Mouse (Mus musculus) forebrain, embryonic 13.5 days (tissue): ENCODE measurements around the gene Hist2h2ab. TPM values are rescaled to one million over a fixed set of nuclear protein-coding genes. Genes with fewer than 3 reads are reported as not detected.

ENCODE experiments used
- ATAC-seq: fragments of 200-750 bp; cut with Nextera tagmentation; 2 replicates; pipeline ENCODE4 v1.8.0; 2017
- H3K27ac ChIP-seq: fragments of 300-500 bp; sonication (generic); 2 replicates; pipeline ENCODE4 v1.5.1; 2015; ENCODE audit warnings: inconsistent platforms, mild to moderate bottlenecking, moderate library complexity
- H3K27me3 ChIP-seq: fragments of 300-500 bp; sonication (generic); 2 replicates; pipeline ENCODE4 v1.6.1; 2015; ENCODE audit warnings: mild to moderate bottlenecking, inconsistent platforms
- H3K36me3 ChIP-seq: fragments of 300-500 bp; sonication (generic); 2 replicates; pipeline ENCODE4 v1.6.1; 2015; ENCODE audit warnings: mild to moderate bottlenecking, inconsistent platforms; ENCODE audit not compliant: poor library complexity, severe bottlenecking
- H3K4me1 ChIP-seq: fragments of 300-500 bp; sonication (generic); 2 replicates; pipeline ENCODE4 v1.6.1; 2015; ENCODE audit warnings: inconsistent platforms
- H3K4me2 ChIP-seq: fragments of 300-500 bp; sonication (generic); 2 replicates; pipeline ENCODE4 v1.6.1; 2015; ENCODE audit warnings: inconsistent platforms, mild to moderate bottlenecking, moderate library complexity
- H3K4me3 ChIP-seq: fragments of 300-500 bp; sonication (generic); 2 replicates; pipeline ENCODE4 v1.5.1; 2015; ENCODE audit warnings: mild to moderate bottlenecking, inconsistent platforms
- H3K9ac ChIP-seq: fragments of 300-500 bp; sonication (generic); 2 replicates; pipeline ENCODE4 v1.6.1; 2015; ENCODE audit warnings: mild to moderate bottlenecking, inconsistent platforms
- H3K9me3 ChIP-seq: fragments of 300-500 bp; sonication (generic); replicated peaks from 2 replicates; pipeline ENCODE4 v1.6.1; 2016; ENCODE audit warnings: inconsistent platforms
- WGBS: fragments of 180-500 bp; shearing (Covaris S2); methylation state at CpG from one replicate; pipeline ENCODE4 v1.1.7; 2015; 5-methylcytosine and 5-hydroxymethylcytosine counted together
- polyA plus RNA-seq: library from polyadenylated mRNA; unstranded; fragments of >200 nt; fragmentation: Nextera tagmentation; extraction: Ambion mirVana; gene quantifications from 2 replicates; pipeline ENCODE4 v1.2.1, GENCODE M21; 2015

Gene Hist2h2ab
- polyA plus RNA-seq, 1 experiment from 2014 or later = 2.2 TPM

GRCm38 (mm10) chr3:96255926-96256593 is 36.4 kb downstream of the Hist2h2ab start:
- Histone ChIP-seq H3K9ac (no peak overlapping the region), H3K4me3 (no peak overlapping the region), H3K4me2 (no peak overlapping the region), H3K36me3 (no peaks in the 10 kb centered on the region), H3K27ac (no peak overlapping the region), H3K27me3 (no peaks in the 10 kb centered on the region), H3K9me3 (no peaks in the 10 kb centered on the region), H3K4me1 (no peaks in the 10 kb centered on the region)
- no peak for ATAC-seq
- WGBS = 86% methylated on average over 5 of the region's 5 CpGs

- no peak overlapping the region for H3K4me2 ChIP-seq
- H3K9me3 ChIP-seq = no peaks in the 10 kb centered on the region
- H3K27ac ChIP-seq = no peak overlapping the region
- H3K9ac ChIP-seq = no peak overlapping the region
- H3K4me1 ChIP-seq = peaks cover 6% of the 10 kb centered on the region
- no peaks in the 10 kb centered on the region for H3K36me3 ChIP-seq
- WGBS = 84% methylated on average over 3 of the region's 3 CpGs
- H3K27me3 ChIP-seq = no peaks in the 10 kb centered on the region
- H3K4me3 ChIP-seq = no peak overlapping the region
- ATAC-seq = no peak
Observed at GRCm38 (mm10) chr3:96257190-96257589, 37.5 kb downstream of the Hist2h2ab start.

GRCm38 (mm10) chr3:96260220-96260619 is 40.6 kb downstream of the Hist2h2ab start:
- Histone ChIP-seq H3K9ac (no peak overlapping the region), H3K9me3 (no peaks in the 10 kb centered on the region), H3K4me3 (no peak overlapping the region), H3K27ac (no peak overlapping the region), H3K4me1 (peaks cover 26% of the 10 kb centered on the region), H3K36me3 (no peaks in the 10 kb centered on the region), H3K4me2 (no peak overlapping the region), H3K27me3 (no peaks in the 10 kb centered on the region)
- no peak for ATAC-seq
- 93% methylated on average over 5 of the region's 5 CpGs for WGBS

GRCm38 (mm10) chr3:96261623-96262022 is 42.0 kb downstream of the Hist2h2ab start:
- whole genome bisulfite sequencing = 62% methylated on average over 3 of the region's 3 CpGs
- Histone ChIP-seq H3K27ac (peak overlapping the region; percentile 98), H3K4me1 (peaks cover 26% of the 10 kb centered on the region), H3K9ac (peak overlapping the region; percentile 86), H3K4me3 (peak overlapping the region; percentile 59), H3K27me3 (no peaks in the 10 kb centered on the region), H3K4me2 (peak overlapping the region; percentile 74), H3K36me3 (no peaks in the 10 kb centered on the region), H3K9me3 (no peaks in the 10 kb centered on the region)
- no peak for ATAC-seq

GRCm38 (mm10) chr3:96262216-96262875 is 42.7 kb downstream of the Hist2h2ab start:
- peak; percentile 67 for ATAC-seq
- Histone ChIP-seq H3K9ac (peak overlapping the region; percentile 86), H3K36me3 (no peaks in the 10 kb centered on the region), H3K27ac (peak overlapping the region; percentile 98), H3K4me3 (peak overlapping the region; percentile 59), H3K9me3 (no peaks in the 10 kb centered on the region), H3K4me1 (peaks cover 29% of the 10 kb centered on the region), H3K4me2 (peak overlapping the region; percentile 74), H3K27me3 (no peaks in the 10 kb centered on the region)
- under 1% methylated on average over 19 of the region's 19 CpGs for WGBS

GRCm38 (mm10) chr3:96262979-96263550 is 43.4 kb downstream of the Hist2h2ab start, which contains the start of gene Hist2h4:
Gene Hist2h4, minus strand, starts transcription at chr3:96263311.
- peak; percentile 91 for ATAC-seq
- WGBS = 1% methylated on average over 40 of the region's 40 CpGs
- H3K27ac ChIP-seq = peak within 1 kb of the TSS; percentile 98

GRCm38 (mm10) chr3:96263558-96264403 is 44.1 kb downstream of the Hist2h2ab start:
- Histone ChIP-seq H3K9me3 (no peaks in the 10 kb centered on the region), H3K27ac (peak overlapping the region; percentile 98), H3K4me3 (peak overlapping the region; percentile 59), H3K4me2 (peak overlapping the region; percentile 74), H3K4me1 (peaks cover 38% of the 10 kb centered on the region), H3K9ac (peak overlapping the region; percentile 73), H3K27me3 (no peaks in the 10 kb centered on the region), H3K36me3 (no peaks in the 10 kb centered on the region)
- WGBS = 6% methylated on average over 27 of the region's 27 CpGs
- peak; percentile 50 for ATAC-seq

More at GRCm38 (mm10) chr3:96262979-96263550, 43.4 kb downstream of the Hist2h2ab start, which contains the start of gene Hist2h4:
- Histone ChIP-seq H3K36me3 (no peaks in the 10 kb centered on the region), H3K27me3 (no peaks in the 10 kb centered on the region), H3K9me3 (no peaks in the 10 kb centered on the region), H3K4me2 (peak within 1 kb of the TSS; percentile 74), H3K9ac (peak within 1 kb of the TSS; percentile 86), H3K4me3 (peak within 1 kb of the TSS; percentile 59), H3K4me1 (peaks cover 35% of the 10 kb centered on the region)

- peak overlapping the region; percentile 74 for H3K4me2 ChIP-seq
- no peaks in the 10 kb centered on the region for H3K36me3 ChIP-seq
- H3K4me3 ChIP-seq = peak overlapping the region; percentile 59; the same call in 1 of the 2 replicates
- H3K27me3 ChIP-seq = no peaks in the 10 kb centered on the region
- peak overlapping the region; percentile 98 for H3K27ac ChIP-seq
- 72% methylated on average over 7 of the region's 7 CpGs for WGBS
- peak overlapping the region; percentile 73 for H3K9ac ChIP-seq
- H3K4me1 ChIP-seq = peaks cover 38% of the 10 kb centered on the region
- no peaks in the 10 kb centered on the region for H3K9me3 ChIP-seq
- ATAC-seq = no peak
Observed at GRCm38 (mm10) chr3:96264404-96264949, 44.8 kb downstream of the Hist2h2ab start.

GRCm38 (mm10) chr3:96266132-96266710 is 46.6 kb downstream of the Hist2h2ab start:
- Histone ChIP-seq H3K4me1 (peaks cover 43% of the 10 kb centered on the region), H3K4me3 (no peak overlapping the region), H3K9ac (no peak overlapping the region), H3K36me3 (no peaks in the 10 kb centered on the region), H3K27ac (no peak overlapping the region; the same call in 1 of the 2 replicates), H3K27me3 (no peaks in the 10 kb centered on the region), H3K9me3 (no peaks in the 10 kb centered on the region), H3K4me2 (no peak overlapping the region)
- 93% methylated on average over 8 of the region's 8 CpGs for WGBS
- no peak for ATAC-seq

- Histone ChIP-seq H3K36me3 (no peaks in the 10 kb centered on the region), H3K27ac (peak overlapping the region; percentile 85), H3K4me3 (peak overlapping the region; percentile 43; the same call in 1 of the 2 replicates), H3K4me2 (peak overlapping the region; percentile 56), H3K9me3 (no peaks in the 10 kb centered on the region), H3K9ac (peak overlapping the region; percentile 58), H3K27me3 (no peaks in the 10 kb centered on the region), H3K4me1 (peaks cover 33% of the 10 kb centered on the region)
- ATAC-seq = no peak
- 77% methylated on average over 4 of the region's 4 CpGs for WGBS
Observed at GRCm38 (mm10) chr3:96267541-96267940, 47.9 kb downstream of the Hist2h2ab start.
